Mouse (Mus musculus) limb, embryonic 13.5 days (tissue): ENCODE data around the gene Adgrf4. TPM values are rescaled to one million over a fixed set of nuclear protein-coding genes. Genes with fewer than 3 reads are reported as not detected.

Experiments used
- ATAC-seq: fragments of 200-750 bp; cut with Nextera tagmentation; 2 replicates; pipeline ENCODE4 v1.8.0; 2017; ENCODE audit warnings: low read depth, moderate number of reproducible peaks, moderate TSS enrichment; ENCODE audit not compliant: low FRiP score
- H3K27ac ChIP-seq: fragments of 300-500 bp; sonication (generic); 2 replicates; pipeline ENCODE4 v1.5.1; 2015; ENCODE audit warnings: inconsistent platforms, mild to moderate bottlenecking, moderate library complexity
- H3K27me3 ChIP-seq: fragments of 300-500 bp; sonication (generic); 2 replicates; pipeline ENCODE4 v1.6.1; 2015; ENCODE audit warnings: mild to moderate bottlenecking, inconsistent platforms
- H3K36me3 ChIP-seq: fragments of 300-500 bp; sonication (generic); 2 replicates; pipeline ENCODE4 v1.6.1; 2015; ENCODE audit warnings: inconsistent platforms, mild to moderate bottlenecking, moderate library complexity
- H3K4me1 ChIP-seq: fragments of 300-500 bp; sonication (generic); 2 replicates; pipeline ENCODE4 v1.6.1; 2015; ENCODE audit warnings: inconsistent platforms
- H3K4me2 ChIP-seq: fragments of 300-500 bp; sonication (generic); replicated peaks from 2 replicates; pipeline ENCODE4 v1.6.1; 2015; ENCODE audit warnings: inconsistent platforms, mild to moderate bottlenecking, moderate library complexity
- H3K4me3 ChIP-seq: fragments of 300-500 bp; sonication (generic); 2 replicates; pipeline ENCODE4 v1.5.1; 2015; ENCODE audit warnings: moderate library complexity, mild to moderate bottlenecking, inconsistent platforms
- H3K9ac ChIP-seq: fragments of 300-500 bp; sonication (generic); 2 replicates; pipeline ENCODE4 v1.6.1; 2015; ENCODE audit warnings: mild to moderate bottlenecking, inconsistent platforms
- H3K9me3 ChIP-seq: fragments of 300-500 bp; sonication (generic); 2 replicates; pipeline ENCODE4 v1.6.1; 2016; ENCODE audit warnings: inconsistent platforms
- WGBS: fragments of 180-500 bp; shearing (Covaris S2); methylation state at CpG from one replicate; pipeline ENCODE4 v1.1.7; 2015; 5-methylcytosine and 5-hydroxymethylcytosine counted together
- polyA plus RNA-seq: library from polyadenylated mRNA; unstranded; fragments of >200 nt; fragmentation: Nextera tagmentation; extraction: Ambion mirVana; gene quantifications from 2 replicates; pipeline ENCODE4 v1.2.1, GENCODE M21; 2015

The Adgrf4 gene
- 0.32 and 0.33 TPM in 2 replicates for polyA plus RNA-seq

DNA sequence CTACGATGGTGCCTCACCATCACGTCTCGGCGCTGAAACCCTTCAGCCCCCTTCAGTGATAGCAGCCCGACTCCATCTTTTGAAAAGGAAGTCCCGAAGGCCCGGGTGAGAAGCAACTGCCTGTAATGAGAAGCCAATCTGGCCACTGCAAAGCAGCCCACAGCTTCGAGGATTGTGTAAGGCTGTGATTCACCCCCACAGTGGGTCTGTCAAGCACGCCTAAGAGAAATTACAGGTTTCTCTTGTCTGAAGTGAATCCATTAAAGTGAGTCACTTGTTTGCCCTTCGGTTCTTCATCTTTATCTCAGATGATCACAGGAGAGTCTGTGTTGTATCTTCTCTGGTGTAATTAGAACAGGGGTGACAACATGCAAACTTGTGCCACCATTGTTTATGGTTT, at the start of gene Adgrf4:
Adgrf4 (minus strand) TSS at position 149 of the 400 bp plus-strand sequence.
- 0 out of 2 replicates have a peak, but pooled peaks cover 5% of the 10 kb centered on the region for H3K4me1 ChIP-seq
- no peak within 1 kb of the TSS for H3K4me2 ChIP-seq
- H3K9ac ChIP-seq, result no peak within 1 kb of the TSS
- 82% methylated on average over 10 of the region's 10 CpGs for WGBS
- H3K9me3 ChIP-seq, result no peaks in the 10 kb centered on the region
- H3K4me3 ChIP-seq, result no peak within 1 kb of the TSS
- no peak for ATAC-seq
- H3K36me3 ChIP-seq, result no peaks in the 10 kb centered on the region
- no peak within 1 kb of the TSS for H3K27ac ChIP-seq
- H3K27me3 ChIP-seq, result no peaks in the 10 kb centered on the region

DNA sequence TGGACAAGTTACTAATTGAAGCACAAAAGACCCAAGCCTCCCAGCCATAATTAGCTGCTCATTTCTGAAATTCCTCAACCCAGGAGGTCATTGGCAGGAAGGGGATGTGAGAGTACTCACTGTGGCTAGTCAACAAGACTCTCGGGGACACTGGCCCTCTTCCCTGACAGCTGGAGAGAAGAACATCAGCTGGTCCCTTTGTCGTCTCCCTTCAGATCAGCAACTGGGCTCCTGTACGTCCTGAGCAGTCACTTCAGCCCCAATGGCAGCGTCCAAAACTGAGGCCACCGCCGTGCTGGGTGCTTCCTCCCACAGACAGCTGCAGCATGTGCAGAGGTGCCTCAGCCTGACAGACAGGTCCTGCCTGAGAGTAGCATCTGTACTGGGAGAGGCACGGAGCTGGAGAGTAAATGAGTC, 49.7 kb upstream of the Adgrf4 start, which contains the start of gene Adgrf2:
Adgrf2 (minus strand) TSS at position 379 of the 417 bp plus-strand sequence.
- H3K9ac ChIP-seq, result no peak within 1 kb of the TSS
- WGBS, result 38% methylated on average over 7 of the region's 7 CpGs
- no peaks in the 10 kb centered on the region for H3K4me1 ChIP-seq
- no peak for ATAC-seq
- no peaks in the 10 kb centered on the region for H3K36me3 ChIP-seq
- no peaks in the 10 kb centered on the region for H3K27me3 ChIP-seq
- no peak within 1 kb of the TSS for H3K4me2 ChIP-seq
- H3K27ac ChIP-seq, result no peak within 1 kb of the TSS
- no peaks in the 10 kb centered on the region for H3K9me3 ChIP-seq
- no peak within 1 kb of the TSS for H3K4me3 ChIP-seq

GRCm38 (mm10) chr17:42738794-42739193, 46.7 kb upstream of the Adgrf4 start:
- 81% methylated on average over 6 of the region's 6 CpGs for WGBS
- no peak for ATAC-seq
- Histone ChIP-seq H3K27ac (no peak overlapping the region), H3K36me3 (no peaks in the 10 kb centered on the region), H3K9ac (no peak overlapping the region), H3K4me2 (no peak overlapping the region), H3K4me3 (no peak overlapping the region), H3K9me3 (no peaks in the 10 kb centered on the region), H3K27me3 (no peaks in the 10 kb centered on the region), H3K4me1 (no peaks in the 10 kb centered on the region)

- H3K27ac ChIP-seq, result no peak overlapping the region
- H3K36me3 ChIP-seq, result no peaks in the 10 kb centered on the region
- H3K9ac ChIP-seq, result no peak overlapping the region
- 57% methylated on average over 3 of the region's 3 CpGs for whole genome bisulfite sequencing
- no peaks in the 10 kb centered on the region for H3K27me3 ChIP-seq
- no peak for ATAC-seq
- H3K4me3 ChIP-seq, result no peak overlapping the region
- no peaks in the 10 kb centered on the region for H3K9me3 ChIP-seq
- no peak overlapping the region for H3K4me2 ChIP-seq
- no peaks in the 10 kb centered on the region for H3K4me1 ChIP-seq
Observed at GRCm38 (mm10) chr17:42717161-42717560, 25.1 kb upstream of the Adgrf4 start.

GRCm38 (mm10) chr17:42714991-42715390, 22.9 kb upstream of the Adgrf4 start:
- 94% methylated on average over 7 of the region's 7 CpGs for WGBS

GRCm38 (mm10) chr17:42710717-42711116, 18.6 kb upstream of the Adgrf4 start:
- Histone ChIP-seq H3K9me3 (no peaks in the 10 kb centered on the region), H3K27ac (no peak overlapping the region)

More at GRCm38 (mm10) chr17:42714991-42715390, 22.9 kb upstream of the Adgrf4 start:
- H3K9me3 ChIP-seq, result no peaks in the 10 kb centered on the region
- no peak for ATAC-seq
- H3K9ac ChIP-seq, result no peak overlapping the region
- no peak overlapping the region for H3K27ac ChIP-seq
- no peak overlapping the region for H3K4me3 ChIP-seq
- no peaks in the 10 kb centered on the region for H3K4me1 ChIP-seq
- no peak overlapping the region for H3K4me2 ChIP-seq
- no peaks in the 10 kb centered on the region for H3K36me3 ChIP-seq
- H3K27me3 ChIP-seq, result no peaks in the 10 kb centered on the region

DNA sequence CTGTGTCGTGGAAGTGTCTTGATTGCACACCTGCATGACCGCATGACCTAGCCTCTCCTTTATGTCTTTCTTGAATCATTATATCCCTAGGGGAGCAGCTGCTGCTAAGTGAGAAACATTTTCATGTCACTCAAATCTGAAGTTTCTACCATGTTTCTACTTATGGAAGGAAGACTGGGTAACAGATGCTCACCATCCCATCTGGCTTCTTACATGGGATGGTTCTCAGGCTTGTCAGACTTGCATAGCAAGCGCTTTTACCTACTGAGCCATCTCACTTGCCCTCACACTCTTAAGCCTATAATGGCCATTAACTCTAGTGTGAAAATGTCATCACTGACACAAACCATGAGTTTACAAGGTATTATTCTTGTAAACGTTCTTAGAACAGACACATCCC, 13.5 kb upstream of the Adgrf4 start:
- Histone ChIP-seq H3K4me2 (no peak overlapping the region), H3K27ac (no peak overlapping the region), H3K4me1 (no peaks in the 10 kb centered on the region), H3K9me3 (no peaks in the 10 kb centered on the region), H3K27me3 (no peaks in the 10 kb centered on the region), H3K9ac (no peak overlapping the region), H3K4me3 (no peak overlapping the region), H3K36me3 (no peaks in the 10 kb centered on the region)
- WGBS, result 62% methylated on average over 4 of the region's 4 CpGs
- ATAC-seq, result no peak

More at GRCm38 (mm10) chr17:42710717-42711116, 18.6 kb upstream of the Adgrf4 start:
- no peak overlapping the region for H3K4me3 ChIP-seq
- H3K36me3 ChIP-seq, result no peaks in the 10 kb centered on the region
- no peaks in the 10 kb centered on the region for H3K27me3 ChIP-seq
- H3K4me2 ChIP-seq, result no peak overlapping the region
- 87% methylated on average over 7 of the region's 7 CpGs for WGBS
- no peaks in the 10 kb centered on the region for H3K4me1 ChIP-seq
- no peak overlapping the region for H3K9ac ChIP-seq
- ATAC-seq, result no peak

- H3K4me2 ChIP-seq, result no peak overlapping the region
- 85% methylated on average over 9 of the region's 9 CpGs for WGBS
- H3K9me3 ChIP-seq, result no peaks in the 10 kb centered on the region
- no peak overlapping the region for H3K27ac ChIP-seq
- no peaks in the 10 kb centered on the region for H3K36me3 ChIP-seq
- no peaks in the 10 kb centered on the region for H3K4me1 ChIP-seq
- no peaks in the 10 kb centered on the region for H3K27me3 ChIP-seq
- H3K9ac ChIP-seq, result no peak overlapping the region
- H3K4me3 ChIP-seq, result no peak overlapping the region
- ATAC-seq, result no peak
Observed at GRCm38 (mm10) chr17:42702198-42702597, 10.1 kb upstream of the Adgrf4 start.

GRCm38 (mm10) chr17:42694730-42695129, 2.6 kb upstream of the Adgrf4 start:
- ATAC-seq, result no peak
- Histone ChIP-seq H3K4me1 (0 out of 2 replicates have a peak, but pooled peaks cover 5% of the 10 kb centered on the region), H3K27ac (no peak overlapping the region), H3K9ac (no peak overlapping the region), H3K9me3 (no peaks in the 10 kb centered on the region), H3K4me2 (no peak overlapping the region), H3K4me3 (no peak overlapping the region), H3K27me3 (no peaks in the 10 kb centered on the region), H3K36me3 (no peaks in the 10 kb centered on the region)
- 79% methylated on average over 4 of the region's 4 CpGs for WGBS

GRCm38 (mm10) chr17:42690531-42690930, 1.6 kb downstream of the Adgrf4 start:
- WGBS, result 85% methylated on average over 8 of the region's 8 CpGs
- Histone ChIP-seq H3K4me2 (no peak overlapping the region), H3K36me3 (no peaks in the 10 kb centered on the region), H3K4me1 (0 out of 2 replicates have a peak, but pooled peaks cover 2% of the 10 kb centered on the region), H3K27me3 (no peaks in the 10 kb centered on the region), H3K9ac (no peak overlapping the region), H3K4me3 (no peak overlapping the region), H3K9me3 (no peaks in the 10 kb centered on the region), H3K27ac (no peak overlapping the region)
- no peak for ATAC-seq

DNA sequence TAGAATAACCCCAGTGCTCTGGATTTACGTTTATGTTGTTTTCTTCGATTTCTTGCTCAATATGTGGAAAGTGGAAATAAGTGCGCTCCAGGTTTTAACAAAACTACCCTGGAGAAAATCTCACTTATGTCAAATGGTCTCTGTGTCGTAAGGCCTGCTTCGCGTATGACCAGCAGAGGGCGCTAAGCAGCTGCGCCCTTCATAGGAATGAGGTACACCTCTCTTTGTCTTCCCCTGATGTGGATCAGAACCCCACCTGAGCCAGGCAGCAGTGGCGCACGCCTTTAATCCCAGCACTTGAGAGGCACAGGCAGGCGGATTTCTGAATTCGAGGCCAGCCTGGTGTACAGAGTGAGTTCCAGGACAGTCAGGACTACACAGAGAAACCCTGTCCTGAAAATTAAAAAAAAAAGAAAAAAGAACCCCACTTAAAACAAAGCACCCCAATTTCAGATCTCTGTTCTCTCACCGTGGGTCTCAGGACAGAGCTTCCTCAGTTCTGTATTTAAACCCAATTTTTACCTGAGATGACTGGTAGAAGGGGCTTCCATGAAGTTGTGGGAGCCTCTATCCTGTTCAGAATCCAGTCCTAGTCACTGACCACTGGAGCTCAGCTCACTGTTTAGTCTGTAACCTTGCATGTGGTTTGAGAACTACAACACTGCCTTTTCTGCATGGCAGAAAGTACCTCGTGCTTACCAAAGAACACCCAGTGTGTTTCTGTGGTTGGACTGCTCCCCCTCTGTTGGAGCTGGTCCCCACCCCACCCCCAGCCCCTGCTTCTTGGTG, 33.3 kb downstream of the Adgrf4 start:
- H3K9ac ChIP-seq, result no peak overlapping the region
- ATAC-seq, result peak; percentile 83; the same call in 1 of the 2 replicates
- WGBS, result 22% methylated on average over 14 of the region's 14 CpGs

DNA sequence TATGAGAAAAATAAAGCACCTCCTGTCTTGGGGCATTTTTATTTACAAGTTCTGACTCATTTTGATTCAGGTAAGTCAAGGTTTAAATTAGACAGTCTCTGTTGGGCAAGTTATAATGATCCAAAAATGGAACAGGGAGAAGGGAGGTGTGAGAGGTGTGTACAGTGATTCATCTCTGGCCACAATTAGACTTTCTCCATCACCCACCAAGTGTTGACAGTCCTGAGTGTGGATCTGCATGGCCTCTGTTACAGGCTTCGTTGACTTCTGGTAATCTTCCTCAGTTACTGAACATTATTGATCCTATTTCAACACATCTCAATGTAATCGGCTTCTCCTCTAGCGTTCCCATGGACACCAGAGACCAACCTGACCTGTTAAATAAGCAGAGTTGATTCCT, 48.7 kb downstream of the Adgrf4 start:
- Histone ChIP-seq H3K4me1 (no peaks in the 10 kb centered on the region), H3K27ac (no peak overlapping the region), H3K9me3 (no peaks in the 10 kb centered on the region), H3K36me3 (no peaks in the 10 kb centered on the region), H3K27me3 (no peaks in the 10 kb centered on the region), H3K4me3 (no peak overlapping the region), H3K9ac (no peak overlapping the region), H3K4me2 (no peak overlapping the region)
- WGBS, result 86% methylated on average over 3 of the region's 3 CpGs
- no peak for ATAC-seq

More for the DNA sequence above, 33.3 kb downstream of the Adgrf4 start:
- no peaks in the 10 kb centered on the region for H3K4me1 ChIP-seq
- no peaks in the 10 kb centered on the region for H3K27me3 ChIP-seq
- H3K4me2 ChIP-seq, result peak overlapping the region; percentile 48
- no peak overlapping the region for H3K27ac ChIP-seq
- H3K9me3 ChIP-seq, result no peaks in the 10 kb centered on the region
- no peak overlapping the region for H3K4me3 ChIP-seq
- no peaks in the 10 kb centered on the region for H3K36me3 ChIP-seq
